Mouse (Mus musculus) cerebellum, adult (tissue): ENCODE results near the gene Adcy5.

Experiments used
- ATAC-seq: cut with Nextera tagmentation; 2 replicates; pipeline ENCODE4 v1.9.2; 2017; ENCODE audit warnings: mild to moderate bottlenecking, moderate library complexity, mixed read lengths; ENCODE audit not compliant: insufficient number of reproducible peaks, low FRiP score, low TSS enrichment

Adcy5 gene

DNA sequence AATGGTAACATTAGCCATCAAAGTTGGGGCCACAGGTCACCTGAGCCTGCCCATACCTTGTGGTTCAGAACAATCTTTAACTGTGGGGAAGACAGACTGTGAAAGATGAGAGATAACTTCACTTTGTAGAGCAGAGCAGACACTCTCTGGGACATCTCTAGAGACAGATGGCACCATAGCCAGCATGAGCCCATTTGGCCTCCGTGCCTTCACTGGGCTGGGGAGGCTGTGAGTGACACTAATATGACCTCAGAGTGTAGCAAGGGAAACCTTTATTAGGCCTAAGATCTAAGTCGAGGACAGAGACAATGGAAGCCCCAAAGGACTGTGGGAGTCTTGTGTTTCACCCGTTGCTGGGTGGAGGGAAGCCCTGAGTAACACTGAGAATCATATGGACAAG is 92.7 kb downstream of the Adcy5 start:
- peak; percentile 69 for ATAC-seq

DNA sequence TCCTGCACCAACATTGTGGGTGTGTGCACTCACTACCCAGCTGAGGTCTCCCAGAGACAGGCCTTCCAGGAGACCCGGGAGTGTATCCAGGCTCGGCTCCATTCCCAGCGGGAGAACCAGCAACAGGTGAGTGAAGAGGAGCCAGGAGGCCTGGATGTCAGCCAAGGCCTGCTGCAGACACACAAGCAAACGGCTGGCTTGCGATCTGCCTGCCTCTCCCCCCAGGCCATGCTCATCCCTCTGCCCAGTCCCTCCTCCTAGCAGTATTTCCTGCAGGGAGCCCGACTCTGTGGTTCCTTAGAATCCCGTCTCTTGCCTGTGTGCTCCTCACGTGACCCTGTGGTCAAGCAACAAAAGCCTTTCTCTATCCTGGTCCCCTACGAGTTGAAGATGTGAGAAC is 94.1 kb downstream of the Adcy5 start:
- ATAC-seq = no peak

- peak; percentile 13; the same call in 1 of the 2 replicates for ATAC-seq
Measured at GRCm38 (mm10) chr16:35249763-35250162, 95.1 kb downstream of the Adcy5 start.

DNA sequence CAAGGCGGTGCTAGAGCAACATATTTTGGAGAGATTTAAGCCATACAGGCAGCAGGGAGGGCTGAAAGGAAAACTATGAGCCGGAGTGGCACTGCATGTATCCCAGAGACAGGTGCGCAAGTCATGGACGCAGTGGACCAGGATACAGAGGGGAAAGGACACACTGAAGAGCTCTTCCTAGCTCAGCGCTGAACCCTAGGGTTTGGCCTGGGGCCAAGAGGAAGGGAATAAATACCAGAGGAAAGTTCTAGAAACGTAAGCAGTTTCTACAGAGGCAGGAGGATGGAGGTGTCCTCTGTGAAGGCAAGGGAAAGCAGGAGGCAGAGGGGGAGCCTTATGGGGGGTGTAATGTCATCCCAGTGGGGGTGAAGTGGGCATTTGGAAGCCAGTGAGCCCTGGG is 97.0 kb downstream of the Adcy5 start:
- ATAC-seq = no peak

DNA sequence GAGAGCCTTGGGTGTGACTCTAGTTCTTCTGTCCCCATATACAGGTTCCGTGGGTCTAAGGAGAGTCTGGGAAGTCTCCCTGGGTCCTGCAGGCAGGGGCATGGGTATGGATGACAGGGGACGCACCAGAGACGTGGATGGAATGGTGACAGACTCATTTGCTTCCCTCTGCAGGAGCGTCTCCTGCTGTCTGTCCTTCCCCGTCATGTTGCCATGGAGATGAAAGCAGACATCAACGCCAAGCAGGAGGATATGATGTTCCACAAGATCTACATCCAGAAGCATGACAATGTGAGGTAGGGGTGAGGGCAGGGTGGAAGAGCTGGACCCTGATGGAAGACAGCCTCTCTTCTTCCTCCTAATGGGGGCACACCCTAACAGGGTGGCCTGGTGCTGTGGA is 98.3 kb downstream of the Adcy5 start:
- no peak for ATAC-seq

DNA sequence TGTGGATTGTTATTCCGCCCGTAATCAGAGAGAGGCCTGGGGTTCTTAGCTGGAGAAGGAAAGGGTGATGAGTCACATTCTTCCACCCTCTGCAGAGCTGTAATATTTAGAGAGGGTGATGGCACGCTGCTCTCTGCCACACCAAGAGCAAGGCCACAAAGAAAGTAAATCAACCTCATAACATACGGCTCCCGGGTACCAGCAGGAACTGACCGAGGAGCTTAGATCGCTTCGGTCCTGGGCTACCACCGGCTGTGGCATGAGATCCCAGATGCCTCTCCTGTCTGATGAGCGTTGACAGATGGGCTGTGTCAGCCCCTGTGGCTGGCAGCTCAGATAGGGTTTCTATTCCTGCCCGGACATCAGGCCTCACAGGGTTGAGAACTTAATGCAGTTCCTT is 101.3 kb downstream of the Adcy5 start:
- 0 out of 2 replicates have a peak, but pooled peaks have one; percentile 17 for ATAC-seq

- ATAC-seq = peak; percentile 59
Measured at GRCm38 (mm10) chr16:35270353-35270934, 115.8 kb downstream of the Adcy5 start.

- ATAC-seq = no peak
Measured at GRCm38 (mm10) chr16:35270945-35271344, 116.3 kb downstream of the Adcy5 start.

DNA sequence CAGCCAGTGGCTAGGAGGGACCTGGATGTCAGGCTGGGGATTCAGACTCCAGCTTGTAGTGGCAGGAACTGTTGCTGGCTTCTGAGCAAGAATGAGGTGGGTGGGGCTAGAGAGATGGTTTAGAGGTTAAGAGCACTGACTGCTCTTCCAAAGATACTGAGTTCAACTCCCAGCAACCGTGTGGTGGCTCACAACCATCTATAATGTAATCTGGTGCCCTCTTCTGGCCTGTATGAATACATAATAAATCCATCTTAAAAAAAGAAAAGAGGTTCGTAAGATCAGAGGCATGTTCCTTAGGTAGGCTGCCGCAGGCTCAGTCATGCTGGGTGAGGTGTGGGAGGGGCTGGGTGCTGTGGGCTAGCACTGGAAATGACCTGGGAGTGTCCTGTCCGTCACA is 116.9 kb downstream of the Adcy5 start:
- no peak for ATAC-seq

- no peak for ATAC-seq
Measured at GRCm38 (mm10) chr16:35272417-35272816, 117.7 kb downstream of the Adcy5 start.

DNA sequence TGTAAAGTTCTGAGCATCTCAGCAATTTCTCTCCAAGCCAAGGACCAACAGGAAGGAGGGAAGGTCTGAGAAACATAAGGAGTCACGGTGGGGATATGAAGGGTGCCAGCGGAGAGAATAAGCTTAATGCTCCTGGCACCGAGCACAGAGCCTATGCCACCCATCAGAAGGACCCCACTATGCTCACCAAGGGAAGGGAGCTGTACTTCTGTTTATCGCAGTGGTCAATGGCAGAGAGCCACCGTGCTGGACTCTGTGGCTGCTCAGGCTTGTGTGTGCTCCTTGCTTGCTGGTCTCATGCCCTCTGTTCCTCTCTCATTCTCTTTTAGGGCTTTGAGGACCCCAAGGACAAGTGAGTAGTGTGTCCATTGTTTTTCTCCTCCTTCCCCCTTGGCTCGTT is 123.5 kb downstream of the Adcy5 start:
- ATAC-seq = no peak

DNA sequence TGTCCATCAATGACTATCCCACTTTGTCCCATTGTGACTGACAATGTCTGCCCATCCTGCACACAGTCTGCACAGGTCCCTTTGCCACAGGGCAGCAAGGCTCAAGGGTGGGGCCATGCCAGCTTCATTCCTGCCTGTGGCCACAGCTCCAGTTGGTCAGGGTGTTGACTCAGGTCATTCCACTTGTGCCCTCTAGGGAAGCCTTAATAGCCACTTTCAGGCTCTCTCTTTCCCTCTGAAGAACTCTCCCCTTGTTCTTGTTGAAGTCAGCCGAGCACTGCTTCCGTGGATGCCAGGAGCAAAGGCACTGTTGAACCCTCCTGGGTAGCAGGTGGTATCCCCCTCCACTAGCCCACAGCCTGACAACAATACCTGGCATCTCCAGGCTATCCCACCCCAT is 127.8 kb downstream of the Adcy5 start:
- ATAC-seq = no peak

DNA sequence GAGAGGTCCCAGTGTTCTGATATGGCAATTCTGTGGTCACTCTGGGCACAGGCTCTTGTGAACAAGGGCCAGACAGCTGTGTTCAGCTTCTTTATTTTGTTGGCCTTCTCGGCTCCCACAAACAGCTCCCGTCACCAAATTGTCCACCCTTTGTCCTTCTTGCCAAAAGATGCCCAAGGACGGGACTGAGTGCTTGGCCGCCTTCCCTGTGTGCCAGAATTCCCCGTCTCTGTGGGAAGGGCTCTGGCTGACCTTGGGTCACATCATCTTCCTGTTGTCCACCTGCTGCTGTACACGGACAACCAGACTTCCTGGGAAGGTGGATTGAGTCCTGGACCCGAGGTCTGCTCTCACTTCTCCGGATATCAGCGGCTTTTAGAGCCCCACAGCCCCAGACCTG is 131.1 kb downstream of the Adcy5 start:
- ATAC-seq = no peak

GRCm38 (mm10) chr16:35287244-35287643 is 132.6 kb downstream of the Adcy5 start:
- ATAC-seq = no peak

GRCm38 (mm10) chr16:35297786-35298185 is 143.1 kb downstream of the Adcy5 start:
- ATAC-seq = no peak

- ATAC-seq = no peak
Measured at GRCm38 (mm10) chr16:35300156-35300555, 145.5 kb downstream of the Adcy5 start.

DNA sequence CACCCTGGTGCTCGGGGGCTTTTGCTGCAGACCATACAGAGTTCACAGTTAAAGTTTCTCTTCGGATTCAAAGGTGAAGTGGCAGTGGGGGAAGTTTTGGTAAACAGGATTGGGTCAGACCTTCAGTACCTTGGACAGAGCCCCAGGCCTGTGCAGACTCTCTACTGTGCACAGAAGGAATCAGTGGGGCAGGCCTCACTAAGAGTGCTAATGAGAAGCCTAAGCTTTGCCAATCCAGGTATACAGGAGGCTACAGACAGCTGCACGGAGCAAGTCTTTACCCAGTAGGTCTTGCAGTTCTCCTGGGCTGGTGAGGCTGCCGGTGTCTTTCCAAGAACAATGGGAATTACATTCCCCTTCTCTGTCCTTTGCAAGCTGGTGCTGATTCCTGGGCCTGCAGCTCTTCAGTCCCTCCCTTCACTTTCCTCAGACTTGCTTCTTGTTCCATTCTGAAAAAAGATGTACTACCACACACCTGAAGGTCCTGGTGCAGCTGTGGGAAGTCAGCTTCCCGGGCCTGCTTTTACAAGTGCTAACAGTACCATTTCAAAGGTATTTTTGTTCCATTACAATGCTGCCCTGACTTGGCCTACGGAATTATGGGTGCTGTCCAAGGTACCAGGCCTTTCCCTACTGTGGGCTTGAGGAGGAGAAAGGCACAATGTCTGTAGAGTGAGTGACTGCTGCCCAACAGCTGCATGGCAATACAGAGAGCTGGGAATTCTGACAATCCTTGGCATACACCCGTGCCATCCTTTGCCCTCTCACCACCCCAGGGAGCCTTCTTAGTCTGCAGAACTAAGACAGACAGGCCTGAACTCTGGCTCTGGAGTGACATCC is 148.0 kb downstream of the Adcy5 start:
- no peak for ATAC-seq

DNA sequence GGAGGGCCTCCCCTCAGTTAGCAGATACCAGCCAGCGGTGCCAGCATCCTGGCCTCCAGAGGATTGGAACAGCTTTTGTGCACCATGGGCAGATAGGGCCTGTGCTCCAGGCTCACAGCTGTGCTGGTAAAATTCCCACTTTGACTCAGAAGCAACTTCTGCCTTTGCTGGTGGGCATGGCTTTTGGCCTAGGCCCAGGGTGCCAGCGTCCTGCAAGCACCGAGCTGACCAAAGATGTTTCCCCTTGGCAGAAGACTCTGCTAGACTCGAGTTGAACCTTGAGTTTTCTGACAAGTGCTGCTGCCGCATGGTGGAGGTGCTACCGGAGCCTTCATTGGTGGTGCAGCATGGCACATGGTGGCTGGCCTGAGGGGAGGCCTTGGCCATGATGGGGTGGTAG is 149.0 kb downstream of the Adcy5 start:
- no peak for ATAC-seq

DNA sequence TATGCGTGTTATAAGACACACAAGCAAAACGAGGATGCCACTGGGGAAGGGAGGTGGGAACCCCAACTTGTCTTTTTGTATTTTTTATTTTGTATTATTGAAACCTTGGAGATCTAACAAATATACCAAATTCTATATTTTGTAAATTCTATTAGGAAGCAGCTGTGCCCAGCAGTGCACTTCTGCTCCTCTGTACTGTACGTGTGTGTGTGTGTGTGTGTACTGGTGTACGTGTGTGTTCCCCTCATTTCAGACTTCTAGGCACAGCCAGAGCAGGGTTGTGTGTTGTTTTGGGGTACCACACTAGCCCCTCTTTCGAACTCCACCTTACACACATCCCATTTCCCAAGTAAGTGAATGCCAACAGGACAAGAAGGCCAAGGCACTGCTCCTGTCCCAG is 149.7 kb downstream of the Adcy5 start:
- no peak for ATAC-seq

GRCm38 (mm10) chr16:35305226-35305625 is 150.5 kb downstream of the Adcy5 start:
- no peak for ATAC-seq

DNA sequence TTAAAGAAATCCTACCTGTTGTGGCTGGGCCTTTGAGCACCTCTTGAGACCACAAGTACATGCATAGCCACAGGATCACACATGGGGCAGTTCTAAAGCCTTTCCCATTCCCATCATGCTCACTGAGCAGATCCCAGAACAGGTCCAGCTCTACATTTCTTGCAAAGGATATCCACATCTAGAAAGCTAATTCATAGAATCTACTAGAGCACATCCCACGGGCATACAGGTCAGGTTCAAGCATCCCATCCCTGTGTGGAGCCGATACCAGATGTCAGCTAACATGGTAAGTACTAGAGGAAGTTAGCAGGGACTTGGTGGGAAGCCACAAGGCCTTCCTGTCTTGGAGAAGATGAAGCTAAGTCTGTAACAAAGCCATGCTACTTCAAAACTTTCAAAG is 152.0 kb downstream of the Adcy5 start:
- no peak for ATAC-seq

DNA sequence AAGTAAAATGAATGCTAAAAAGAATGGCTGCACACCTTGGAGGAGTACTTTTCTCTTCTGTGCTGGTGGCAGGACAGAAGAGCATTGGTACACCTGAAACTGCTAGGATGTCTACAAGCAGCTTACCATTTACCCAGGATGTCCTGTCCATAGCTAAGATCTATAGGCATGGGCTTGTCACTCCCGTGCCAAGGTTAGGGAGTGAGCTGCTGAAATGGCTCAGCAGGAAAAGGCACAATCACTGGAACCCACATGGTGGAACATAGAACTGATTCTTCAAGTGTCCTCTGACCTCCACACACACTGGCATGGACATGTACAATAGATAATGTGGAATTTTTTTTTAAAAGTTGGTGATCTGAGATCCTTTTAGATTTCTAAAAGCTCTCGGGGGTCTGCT is 152.7 kb downstream of the Adcy5 start:
- ATAC-seq = no peak
